Mouse (Mus musculus): ENCODE data around the gene Ankrd52. TPM values are rescaled to one million over a fixed set of nuclear protein-coding genes. Genes with fewer than 3 reads are reported as not detected.

Ankrd52 gene
- total RNA-seq, 1 experiment from 2014 or later, result 66.9 TPM

DNA sequence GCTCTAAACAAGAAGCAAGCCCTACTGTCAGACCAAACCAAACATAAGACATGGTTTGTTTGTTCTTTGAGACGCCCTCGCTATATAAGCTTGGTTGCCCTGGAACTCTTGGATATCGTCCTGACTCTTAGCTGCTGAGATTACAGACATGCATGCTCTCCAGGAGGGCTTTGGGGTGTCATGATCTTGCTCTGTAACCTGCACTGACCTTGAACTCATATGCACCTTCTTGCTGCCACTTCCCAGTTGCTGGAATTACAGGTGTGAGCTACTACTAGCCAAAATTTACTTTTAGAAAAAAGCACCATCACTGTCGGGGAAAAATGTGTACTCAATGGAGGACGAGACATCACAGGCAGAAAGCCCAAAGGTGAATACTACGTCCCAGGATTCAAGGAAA, 7.3 kb upstream of the Ankrd52 start:
- DNase-seq, result no peak

GRCm38 (mm10) chr10:128370021-128370420, 6.9 kb upstream of the Ankrd52 start:
- no peak for DNase-seq

DNA sequence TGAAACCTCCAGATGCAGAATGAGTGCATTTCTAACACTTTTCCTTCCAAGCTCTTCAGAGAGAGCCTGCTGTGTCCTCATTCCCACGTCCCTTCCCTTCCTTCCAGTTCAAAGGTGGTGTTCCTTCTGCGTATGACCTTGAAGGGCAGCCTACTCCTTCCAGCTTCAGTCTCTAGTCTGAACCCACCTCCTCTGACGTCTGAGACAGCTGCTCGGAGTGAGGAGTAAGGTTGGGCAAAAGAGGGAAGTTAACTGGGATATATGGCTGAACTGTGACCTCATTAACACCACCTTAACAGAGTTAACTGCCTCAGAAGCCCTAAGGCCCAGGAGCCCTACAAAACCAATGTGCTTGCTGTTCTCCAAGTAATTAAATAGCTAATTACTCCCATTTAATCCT, 6.3 kb upstream of the Ankrd52 start:
- DNase-seq, result no peak

DNA sequence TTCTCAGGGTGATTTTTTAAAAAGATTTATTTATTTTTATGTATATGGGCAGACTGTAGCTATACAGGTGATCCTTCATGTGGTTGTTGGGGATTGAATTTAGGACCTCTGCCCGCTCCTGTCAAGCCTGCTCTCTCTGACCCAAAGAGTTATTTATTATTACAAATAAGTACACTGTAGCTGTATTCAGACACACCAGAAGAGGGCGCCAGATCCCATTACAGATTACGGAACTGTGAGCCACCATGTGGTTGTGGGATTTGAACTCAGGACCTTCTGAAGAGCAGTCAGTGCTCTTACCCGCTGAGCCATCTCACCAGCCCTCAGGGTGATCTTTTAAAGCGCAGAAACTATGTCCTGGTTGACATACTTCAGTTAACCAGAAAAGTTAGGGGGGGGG, 4.8 kb upstream of the Ankrd52 start:
- no peak for DNase-seq

- no peak for DNase-seq
These were observed 3.7 kb upstream of the Ankrd52 start for GRCm38 (mm10) chr10:128372989-128373748.

DNA sequence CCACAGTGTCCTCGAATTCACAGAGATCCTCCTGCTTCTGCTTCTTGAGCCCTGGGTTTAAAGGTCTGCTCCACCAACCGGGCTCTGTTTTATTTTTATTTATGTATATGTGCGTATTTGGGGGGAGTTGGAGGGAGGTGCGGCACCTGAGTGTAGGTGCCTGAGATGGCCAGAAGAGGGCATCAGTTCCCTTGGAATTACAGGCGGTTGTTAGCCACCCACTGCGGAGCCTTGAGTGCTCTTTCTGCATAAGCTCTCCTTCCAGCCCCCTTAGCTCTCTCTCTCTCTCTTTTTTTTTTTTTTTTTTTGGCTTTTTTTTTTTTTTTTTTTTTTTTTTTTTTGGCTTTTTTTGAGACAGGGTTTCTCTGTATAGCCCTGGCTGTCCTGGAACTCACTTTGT, 2.5 kb upstream of the Ankrd52 start:
- DNase-seq, result no peak

- no peak for DNase-seq
These were observed 838 bp upstream of the Ankrd52 start for GRCm38 (mm10) chr10:128376099-128376454.

DNA sequence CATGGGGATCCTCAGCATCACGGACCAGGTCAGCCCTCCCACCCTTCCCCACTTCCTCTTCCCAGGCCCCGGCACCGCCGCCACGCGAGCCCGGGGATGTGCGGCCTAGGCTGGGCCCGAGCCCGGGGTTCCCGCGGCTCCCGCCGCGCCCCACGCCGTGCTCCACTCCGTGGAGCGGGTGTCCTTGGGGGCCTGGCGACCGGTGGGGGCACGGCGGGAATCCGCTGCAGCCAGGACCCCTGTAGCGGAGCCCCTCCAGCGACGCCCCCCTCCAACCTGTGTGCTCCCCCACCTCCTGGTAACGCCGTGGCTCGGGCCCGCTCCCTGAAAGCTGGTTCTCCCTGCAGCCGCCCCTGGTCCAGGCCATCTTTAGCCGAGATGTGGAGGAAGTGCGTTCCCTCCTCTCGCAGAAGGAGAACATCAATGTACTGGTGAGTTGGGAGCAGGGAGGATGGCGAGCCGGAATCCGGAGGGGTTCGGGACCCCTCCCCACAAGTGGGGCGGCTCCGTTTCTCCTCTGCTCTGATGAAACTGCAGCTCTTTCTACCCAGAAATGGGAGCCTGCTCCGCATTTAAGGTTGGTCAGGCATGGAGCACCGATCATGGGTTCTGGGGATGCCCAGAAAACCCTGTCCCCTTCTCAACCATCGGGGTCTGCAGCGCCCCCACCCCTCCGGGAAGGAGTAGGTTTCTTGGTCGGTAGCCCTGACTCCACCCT, 466 bp downstream of the Ankrd52 start:
- no peak for DNase-seq

GRCm38 (mm10) chr10:128377940-128378448, 1.1 kb downstream of the Ankrd52 start:
- no peak for DNase-seq

GRCm38 (mm10) chr10:128378462-128378861, 1.5 kb downstream of the Ankrd52 start:
- DNase-seq, result no peak

DNA sequence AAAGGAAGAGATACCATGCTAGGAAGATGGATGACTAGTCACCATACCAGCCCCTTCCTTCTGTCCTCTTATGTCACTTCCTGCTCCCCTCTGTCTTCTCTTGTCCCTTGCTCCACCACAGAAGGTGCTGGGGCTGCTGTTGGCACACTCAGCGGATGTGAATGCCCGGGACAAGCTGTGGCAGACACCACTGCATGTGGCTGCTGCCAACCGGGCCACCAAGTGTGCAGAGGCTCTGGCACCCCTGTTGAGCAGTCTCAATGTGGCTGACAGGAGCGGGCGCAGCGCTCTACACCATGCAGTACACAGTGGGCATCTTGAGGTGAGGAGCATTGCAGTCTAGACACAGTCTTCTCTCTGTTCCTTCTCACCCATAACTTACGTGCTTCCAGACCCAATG, 2.3 kb downstream of the Ankrd52 start:
- no peak for DNase-seq

GRCm38 (mm10) chr10:128380565-128380964, 3.6 kb downstream of the Ankrd52 start:
- peak; percentile 69 for DNase-seq

DNA sequence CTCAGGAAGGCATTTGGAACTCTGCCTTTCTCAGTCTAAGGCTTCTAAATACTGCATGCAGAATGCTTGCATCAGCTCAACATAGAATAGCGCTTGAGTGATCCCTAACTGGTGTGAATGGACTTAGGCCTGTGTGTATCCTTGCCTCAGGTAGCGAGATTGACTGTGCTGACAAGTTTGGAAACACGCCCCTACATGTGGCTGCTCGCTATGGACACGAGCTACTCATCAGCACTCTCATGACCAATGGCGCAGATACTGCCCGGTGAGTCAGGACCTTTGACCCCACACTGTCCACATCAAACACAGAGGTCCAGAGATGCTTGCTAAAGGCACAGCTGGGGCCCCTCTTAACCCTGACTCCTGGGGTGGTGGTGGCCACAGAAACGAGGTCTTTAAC, 5.6 kb downstream of the Ankrd52 start:
- DNase-seq, result no peak

- DNase-seq, result no peak
These were observed 9.0 kb downstream of the Ankrd52 start for GRCm38 (mm10) chr10:128385902-128386301.

DNA sequence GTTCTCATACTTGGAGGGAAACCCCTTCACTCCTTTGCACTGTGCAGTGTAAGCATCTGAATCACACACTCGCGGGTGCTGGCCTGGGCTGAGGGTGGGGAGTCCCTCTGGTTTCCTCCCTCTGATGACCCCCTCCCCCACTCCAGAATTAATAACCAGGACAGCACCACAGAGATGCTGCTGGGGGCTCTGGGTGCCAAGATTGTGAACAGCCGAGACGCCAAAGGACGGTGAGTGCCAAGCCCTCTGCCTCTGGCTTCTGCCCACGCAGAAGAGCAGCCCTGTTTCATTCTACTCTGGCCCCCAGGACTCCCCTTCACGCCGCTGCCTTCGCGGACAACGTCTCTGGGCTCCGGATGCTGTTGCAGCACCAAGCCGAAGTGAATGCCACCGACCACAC, 12.0 kb downstream of the Ankrd52 start:
- DNase-seq, result no peak

DNA sequence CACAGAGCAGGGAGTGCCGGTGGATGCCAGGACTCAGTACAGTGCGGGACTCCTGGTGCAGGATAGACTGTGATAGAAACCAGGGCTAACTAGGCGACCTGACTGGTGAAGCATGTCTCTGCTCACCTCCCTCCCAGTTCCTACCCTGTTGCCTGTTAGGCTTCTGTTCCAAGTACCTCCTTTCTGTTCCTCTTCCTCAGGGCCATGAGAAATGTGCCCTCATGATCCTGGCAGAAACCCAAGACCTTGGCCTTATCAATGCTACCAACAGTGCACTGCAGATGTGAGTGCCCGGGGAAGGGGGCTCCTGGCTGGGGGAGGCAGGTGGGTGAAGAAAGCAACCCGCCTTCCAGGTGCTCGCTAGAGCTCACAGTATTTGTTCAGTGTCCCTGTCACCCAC, 12.7 kb downstream of the Ankrd52 start:
- peak; percentile 87 for DNase-seq

DNA sequence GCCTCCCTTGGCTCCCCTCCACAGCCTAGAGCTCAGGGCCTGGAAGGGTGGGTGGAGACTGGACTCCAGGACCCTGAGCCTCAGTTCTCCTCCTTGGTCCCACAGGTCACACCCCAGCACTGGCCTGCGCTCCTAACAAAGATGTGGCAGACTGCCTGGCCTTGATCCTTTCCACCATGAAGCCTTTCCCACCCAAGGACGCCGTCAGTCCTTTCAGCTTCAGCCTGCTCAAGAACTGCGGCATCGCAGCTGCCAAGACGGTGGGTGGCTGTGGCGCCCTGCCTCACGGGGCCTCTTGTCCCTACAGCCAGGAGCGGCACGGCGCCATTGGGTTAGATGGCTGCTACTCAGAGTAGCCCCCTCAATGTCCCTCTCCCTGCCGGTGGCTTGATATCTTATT, 13.5 kb downstream of the Ankrd52 start:
- peak; percentile 67 for DNase-seq

DNA sequence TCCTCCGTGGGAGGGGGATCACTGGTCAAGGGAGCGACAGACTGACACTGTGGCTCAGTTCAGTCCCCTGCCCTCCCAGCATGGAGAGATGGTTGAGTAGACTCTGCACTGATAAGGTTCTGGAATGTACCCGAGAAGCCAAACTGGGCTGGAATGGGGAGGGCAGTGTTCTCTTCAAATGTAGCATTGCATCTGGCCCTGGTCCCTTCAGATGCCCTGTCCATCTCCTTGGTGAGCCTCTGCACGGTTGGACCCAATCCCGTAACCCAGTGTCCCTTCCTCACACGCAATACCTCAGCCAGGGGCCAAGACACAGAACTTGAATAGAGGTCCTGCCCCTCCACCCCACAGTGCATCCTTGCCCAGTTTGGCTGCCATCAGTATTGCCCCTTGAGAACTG, 14.9 kb downstream of the Ankrd52 start:
- no peak for DNase-seq

DNA sequence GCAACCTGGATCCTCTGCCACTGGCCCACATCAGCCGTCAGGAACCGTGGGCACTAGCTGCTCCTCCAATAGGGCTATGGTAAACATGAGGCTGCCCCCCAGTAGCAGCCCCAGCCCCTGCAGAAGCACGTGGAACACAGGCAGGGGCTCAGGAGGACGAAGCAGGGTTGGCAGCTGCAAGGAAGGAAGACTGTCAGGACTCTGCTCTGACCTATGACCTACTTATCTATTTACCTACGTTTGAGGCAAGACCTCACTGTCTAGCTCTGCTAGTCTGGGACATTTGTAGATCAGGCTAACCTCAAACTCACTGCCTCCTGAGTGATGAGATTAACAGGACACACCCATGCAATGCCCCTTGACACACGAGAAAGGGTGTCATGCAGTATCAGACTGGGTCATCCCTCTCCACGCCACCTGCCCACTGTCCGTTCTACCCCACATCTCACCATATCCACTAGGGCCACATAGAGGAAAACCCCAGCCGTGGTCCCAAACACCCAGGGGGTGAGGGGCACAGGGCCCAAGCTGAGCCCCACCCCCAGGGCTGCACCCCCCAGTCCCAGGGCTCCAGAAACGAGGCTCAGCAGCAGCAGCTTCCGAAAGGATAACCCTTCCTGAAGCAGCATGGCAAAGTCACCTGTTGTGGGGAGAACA, 19.2 kb downstream of the Ankrd52 start:
- DNase-seq, result no peak

GRCm38 (mm10) chr10:128396716-128397264, 19.9 kb downstream of the Ankrd52 start:
- no peak for DNase-seq

GRCm38 (mm10) chr10:128397466-128397865, 20.6 kb downstream of the Ankrd52 start:
- peak; percentile 59 for DNase-seq

DNA sequence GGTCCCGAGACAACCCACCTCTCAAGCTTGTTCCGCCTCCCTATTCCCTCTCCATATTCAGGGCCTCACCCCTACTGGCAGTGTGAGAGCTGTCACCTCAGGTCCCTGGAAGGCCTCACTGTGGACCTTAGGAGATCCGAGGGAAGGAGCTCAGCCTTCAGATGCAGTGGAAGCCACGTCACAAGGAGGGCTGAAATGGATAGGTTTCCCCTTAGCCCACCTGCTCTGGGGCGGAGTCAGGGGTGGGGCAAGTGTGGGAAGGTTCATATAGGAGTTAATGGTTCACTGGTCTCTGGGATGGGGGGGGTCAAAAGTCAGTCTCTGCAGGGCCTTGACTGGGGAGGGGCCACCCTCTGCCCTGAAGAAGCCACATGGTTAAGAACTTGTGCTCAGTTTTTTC, 23.4 kb downstream of the Ankrd52 start:
- DNase-seq, result no peak

GRCm38 (mm10) chr10:128401056-128401455, 24.1 kb downstream of the Ankrd52 start, which contains the start of gene Slc39a5:
Slc39a5 (minus strand) TSS chr10:128401229.
- no peak for DNase-seq
